Mouse (Mus musculus): ENCODE measurements around the gene Colgalt1. TPM values are rescaled to one million over a fixed set of nuclear protein-coding genes. Genes with fewer than 3 reads are reported as not detected.

Colgalt1 gene
- polyA plus RNA-seq, 1 experiment from 2014 or later, result 87.6 TPM

DNA sequence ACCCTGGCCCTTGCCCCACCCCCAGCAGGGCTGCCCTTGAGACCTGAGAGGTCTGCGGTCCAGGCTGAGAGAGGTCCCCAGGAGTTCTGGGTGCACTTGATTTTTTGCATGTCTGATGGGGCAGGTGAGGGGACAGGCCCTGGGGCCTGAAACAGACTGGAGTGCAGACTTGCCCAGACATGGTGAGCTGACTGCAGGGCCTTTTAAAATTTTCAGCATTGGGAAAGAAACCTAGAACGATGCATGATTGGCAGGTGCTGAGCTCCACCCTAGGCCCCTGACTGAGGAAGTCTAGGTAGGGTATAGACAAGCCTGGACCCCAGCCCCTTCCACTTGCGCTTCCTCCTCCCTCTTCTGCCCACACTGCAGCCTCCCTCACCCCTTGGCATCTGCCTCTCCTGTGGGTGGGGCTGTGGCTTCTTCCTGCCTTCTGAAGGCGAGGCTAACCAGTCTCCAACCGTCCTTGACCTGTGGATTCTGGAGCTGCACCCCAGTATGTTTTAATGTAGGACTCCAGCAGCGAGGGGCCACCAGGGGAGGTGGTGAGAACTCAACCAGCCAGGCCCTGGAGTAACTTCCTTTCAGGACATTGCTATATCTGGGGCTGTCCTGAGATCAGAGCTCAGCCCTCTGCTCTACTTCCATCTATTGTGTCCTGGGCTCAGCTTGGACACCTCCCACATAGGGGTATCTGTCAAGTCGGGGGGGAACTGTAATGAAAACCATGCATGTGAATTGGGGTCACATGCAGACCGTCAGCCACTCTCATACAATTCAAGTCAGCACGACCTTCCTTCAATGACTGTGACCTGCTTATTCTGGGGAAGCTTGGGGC, 16.7 kb downstream of the Colgalt1 start:
- Histone ChIP-seq H3K4me3 (ENCODE audit: low read depth, low read length) (no peak overlapping the region), H3K9ac (replicated peaks; ENCODE audit: low read depth, low read length) (no peak overlapping the region), H3K4me2 (replicated peaks; ENCODE audit: low read depth, low read length) (no peak overlapping the region), H3K27me3 (ENCODE audit: control insufficient read depth, insufficient read depth, low read length) (no peaks in the 10 kb centered on the region), H3K4me1 (ENCODE audit: control insufficient read depth, insufficient read depth, low read length) (peaks cover 12% of the 10 kb centered on the region; the same call in 1 of the 2 replicates), H3K9me3 (ENCODE audit: control insufficient read depth, low read depth, low read length) (peaks cover 9% of the 10 kb centered on the region; the same call in 1 of the 2 replicates), H3K36me3 (ENCODE audit: control insufficient read depth, insufficient read depth, low read length) (peaks cover 22% of the 10 kb centered on the region), H3K27ac (ENCODE audit: low read length) (peak overlapping the region; percentile 52; the same call in 1 of the 2 replicates)
- WGBS, result 46% methylated on average over 9 of the region's 9 CpGs
- no peak for ATAC-seq (ENCODE audit: insufficient number of reproducible peaks, insufficient read depth, low FRiP score, low read depth)

- H3K27me3 ChIP-seq (ENCODE audit: control insufficient read depth, insufficient read depth, low read length), result no peaks in the 10 kb centered on the region
- peaks cover 12% of the 10 kb centered on the region for H3K36me3 ChIP-seq (ENCODE audit: control insufficient read depth, insufficient read depth, low read length)
- H3K27ac ChIP-seq (ENCODE audit: low read length), result peak overlapping the region; percentile 61
- no peak for ATAC-seq (ENCODE audit: insufficient number of reproducible peaks, insufficient read depth, low FRiP score, low read depth)
- WGBS, result 7% methylated on average over 16 of the region's 16 CpGs
- peak overlapping the region; percentile 51 for H3K9ac ChIP-seq (replicated peaks; ENCODE audit: low read depth, low read length)
- H3K4me1 ChIP-seq (ENCODE audit: control insufficient read depth, insufficient read depth, low read length), result peaks cover 12% of the 10 kb centered on the region; the same call in 1 of the 2 replicates
- H3K9me3 ChIP-seq (ENCODE audit: control insufficient read depth, low read depth, low read length), result peaks cover 8% of the 10 kb centered on the region; the same call in 1 of the 2 replicates
- peak overlapping the region; percentile 98 for H3K4me2 ChIP-seq (replicated peaks; ENCODE audit: low read depth, low read length)
- H3K4me3 ChIP-seq (ENCODE audit: low read depth, low read length), result peak overlapping the region; percentile 49
These were observed 17.7 kb downstream of the Colgalt1 start for GRCm38 (mm10) chr8:71628396-71629095.

- Histone ChIP-seq H3K27me3 (ENCODE audit: control insufficient read depth, insufficient read depth, low read length) (no peaks in the 10 kb centered on the region), H3K27ac (ENCODE audit: low read length) (peak overlapping the region; percentile 61), H3K9me3 (ENCODE audit: control insufficient read depth, low read depth, low read length) (peaks cover 8% of the 10 kb centered on the region; the same call in 1 of the 2 replicates), H3K4me2 (replicated peaks; ENCODE audit: low read depth, low read length) (peak overlapping the region; percentile 98), H3K4me1 (ENCODE audit: control insufficient read depth, insufficient read depth, low read length) (peaks cover 12% of the 10 kb centered on the region; the same call in 1 of the 2 replicates), H3K4me3 (ENCODE audit: low read depth, low read length) (peak overlapping the region; percentile 49), H3K9ac (replicated peaks; ENCODE audit: low read depth, low read length) (peak overlapping the region; percentile 51), H3K36me3 (ENCODE audit: control insufficient read depth, insufficient read depth, low read length) (peaks cover 5% of the 10 kb centered on the region)
- under 1% methylated on average over 54 of the region's 55 CpGs for WGBS
- peak; percentile 87 for ATAC-seq (ENCODE audit: insufficient number of reproducible peaks, insufficient read depth, low FRiP score, low read depth)
These were observed 18.4 kb downstream of the Colgalt1 start for GRCm38 (mm10) chr8:71629096-71629697.

DNA sequence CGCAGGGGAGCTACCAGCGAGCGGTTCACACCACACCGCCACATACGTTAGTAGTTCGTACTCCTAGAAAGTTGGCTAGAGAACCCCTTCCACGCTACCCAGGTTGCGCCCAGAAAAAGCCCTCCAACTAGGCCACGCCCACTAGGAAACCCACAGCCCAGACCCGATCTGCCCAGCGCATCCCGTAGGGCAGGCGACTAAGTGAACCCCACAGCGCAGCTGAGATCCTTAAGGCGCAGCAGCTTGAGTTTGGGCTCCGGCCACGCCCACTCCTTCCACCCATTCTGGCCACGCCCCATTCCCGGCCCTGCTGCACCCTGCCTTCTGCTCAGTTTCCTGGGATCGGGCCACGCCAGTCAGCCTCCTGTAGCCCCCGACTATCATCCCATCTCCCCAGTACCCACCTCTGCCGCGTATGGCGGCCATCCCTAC, 19.0 kb downstream of the Colgalt1 start:
- Histone ChIP-seq H3K4me2 (replicated peaks; ENCODE audit: low read depth, low read length) (peak overlapping the region; percentile 98), H3K36me3 (ENCODE audit: control insufficient read depth, insufficient read depth, low read length) (peaks cover 4% of the 10 kb centered on the region), H3K27ac (ENCODE audit: low read length) (peak overlapping the region; percentile 55; the same call in 1 of the 2 replicates), H3K27me3 (ENCODE audit: control insufficient read depth, insufficient read depth, low read length) (no peaks in the 10 kb centered on the region), H3K9ac (replicated peaks; ENCODE audit: low read depth, low read length) (peak overlapping the region; percentile 21; the same call in 1 of the 2 replicates), H3K4me3 (ENCODE audit: low read depth, low read length) (peak overlapping the region; percentile 49), H3K4me1 (ENCODE audit: control insufficient read depth, insufficient read depth, low read length) (peaks cover 12% of the 10 kb centered on the region; the same call in 1 of the 2 replicates), H3K9me3 (ENCODE audit: control insufficient read depth, low read depth, low read length) (peaks cover 8% of the 10 kb centered on the region; the same call in 1 of the 2 replicates)
- ATAC-seq (ENCODE audit: insufficient number of reproducible peaks, insufficient read depth, low FRiP score, low read depth), result peak; percentile 26; the same call in 1 of the 2 replicates
- WGBS, result 2% methylated on average over 25 of the region's 25 CpGs

GRCm38 (mm10) chr8:71630761-71631160, 20.0 kb downstream of the Colgalt1 start:
- ATAC-seq (ENCODE audit: insufficient number of reproducible peaks, insufficient read depth, low FRiP score, low read depth), result no peak
- peaks cover 2% of the 10 kb centered on the region; the same call in 1 of the 2 replicates for H3K36me3 ChIP-seq (ENCODE audit: control insufficient read depth, insufficient read depth, low read length)
- no peak overlapping the region for H3K4me3 ChIP-seq (ENCODE audit: low read depth, low read length)
- H3K27me3 ChIP-seq (ENCODE audit: control insufficient read depth, insufficient read depth, low read length), result no peaks in the 10 kb centered on the region
- H3K4me2 ChIP-seq (replicated peaks; ENCODE audit: low read depth, low read length), result no peak overlapping the region
- peaks cover 12% of the 10 kb centered on the region; the same call in 1 of the 2 replicates for H3K4me1 ChIP-seq (ENCODE audit: control insufficient read depth, insufficient read depth, low read length)
- H3K27ac ChIP-seq (ENCODE audit: low read length), result no peak overlapping the region
- peaks cover 8% of the 10 kb centered on the region; the same call in 1 of the 2 replicates for H3K9me3 ChIP-seq (ENCODE audit: control insufficient read depth, low read depth, low read length)
- WGBS, result 77% methylated on average over 6 of the region's 6 CpGs
- H3K9ac ChIP-seq (replicated peaks; ENCODE audit: low read depth, low read length), result no peak overlapping the region

GRCm38 (mm10) chr8:71631897-71632296, 21.1 kb downstream of the Colgalt1 start:
- no peak overlapping the region for H3K4me3 ChIP-seq (ENCODE audit: low read depth, low read length)
- H3K9ac ChIP-seq (replicated peaks; ENCODE audit: low read depth, low read length), result no peak overlapping the region
- H3K27ac ChIP-seq (ENCODE audit: low read length), result no peak overlapping the region
- WGBS, result 48% methylated on average over 2 of the region's 2 CpGs
- ATAC-seq (ENCODE audit: insufficient number of reproducible peaks, insufficient read depth, low FRiP score, low read depth), result no peak
- peaks cover 8% of the 10 kb centered on the region; the same call in 1 of the 2 replicates for H3K9me3 ChIP-seq (ENCODE audit: control insufficient read depth, low read depth, low read length)
- H3K4me2 ChIP-seq (replicated peaks; ENCODE audit: low read depth, low read length), result no peak overlapping the region
- no peaks in the 10 kb centered on the region for H3K36me3 ChIP-seq (ENCODE audit: control insufficient read depth, insufficient read depth, low read length)
- no peaks in the 10 kb centered on the region for H3K27me3 ChIP-seq (ENCODE audit: control insufficient read depth, insufficient read depth, low read length)
- H3K4me1 ChIP-seq (ENCODE audit: control insufficient read depth, insufficient read depth, low read length), result peaks cover 12% of the 10 kb centered on the region; the same call in 1 of the 2 replicates

DNA sequence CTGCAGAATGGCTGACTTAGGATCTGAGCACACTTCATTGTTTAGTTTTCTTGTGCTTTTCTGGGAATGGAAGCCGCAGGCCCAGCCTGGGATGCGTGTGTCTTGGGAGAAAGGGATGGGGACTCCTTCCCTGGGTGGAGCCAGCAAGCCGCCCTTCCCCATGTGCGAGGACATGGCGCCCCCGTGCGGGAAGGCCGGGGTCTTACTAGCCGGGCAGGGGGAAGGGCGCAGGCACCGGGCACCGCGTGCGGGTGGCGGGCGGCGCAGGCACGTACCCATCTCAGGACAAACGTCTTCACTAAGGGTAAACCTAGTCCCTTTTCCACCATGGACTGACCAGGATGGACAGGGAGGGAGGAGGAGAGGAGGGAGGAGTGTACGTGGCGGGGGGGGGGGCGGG, 22.4 kb downstream of the Colgalt1 start:
- H3K27ac ChIP-seq (ENCODE audit: low read length), result no peak overlapping the region
- no peak overlapping the region for H3K4me2 ChIP-seq (replicated peaks; ENCODE audit: low read depth, low read length)
- H3K4me1 ChIP-seq (ENCODE audit: control insufficient read depth, insufficient read depth, low read length), result peaks cover 7% of the 10 kb centered on the region; the same call in 1 of the 2 replicates
- WGBS, result 13% methylated on average over 19 of the region's 22 CpGs
- ATAC-seq (ENCODE audit: insufficient number of reproducible peaks, insufficient read depth, low FRiP score, low read depth), result no peak
- H3K9ac ChIP-seq (replicated peaks; ENCODE audit: low read depth, low read length), result no peak overlapping the region
- peaks cover 8% of the 10 kb centered on the region; the same call in 1 of the 2 replicates for H3K9me3 ChIP-seq (ENCODE audit: control insufficient read depth, low read depth, low read length)
- no peaks in the 10 kb centered on the region for H3K27me3 ChIP-seq (ENCODE audit: control insufficient read depth, insufficient read depth, low read length)
- H3K4me3 ChIP-seq (ENCODE audit: low read depth, low read length), result no peak overlapping the region
- H3K36me3 ChIP-seq (ENCODE audit: control insufficient read depth, insufficient read depth, low read length), result no peaks in the 10 kb centered on the region

Measured in stomach, embryonic 14.5 days (tissue).